ENCODE assay signal across 9 mouse cellular contexts in genomic region chr7:55737125-55737912, GRCm38 (mm10). TPM values are rescaled to one million over a fixed set of nuclear protein-coding genes. Genes with fewer than 3 reads are reported as not detected.
DNase-seq lines count a peak whose midpoint lies in the region; ATAC-seq and TF ChIP-seq lines count a peak whose summit lies in the region.
"Had no signal": no experiment of that assay in that cellular context is flagged by ENCODE, and none has a peak within 500 bp of the region (broad histone marks: within the 10 kb centered on the region; RNA-seq: fewer than 3 reads in every experiment).

No protein-coding gene starts in this region.

- no peaks in the 10 kb centered on the region for H3K9me3 ChIP-seq in forebrain, embryonic 11.5 days (ENCODE audit: control insufficient read depth, low read length)
- no peaks in the 10 kb centered on the region for H3K9me3 ChIP-seq in forebrain, embryonic 10.5 days
- no peaks in the 10 kb centered on the region for H3K9me3 ChIP-seq in E14TG2a.4 (ENCODE audit: low read length)
- no peaks in the 10 kb centered on the region for H3K9me3 ChIP-seq in midbrain, embryonic 14.5 days (ENCODE audit: control insufficient read depth, low read length)

- no peak for DNase-seq in forebrain, embryonic 11.5 days (ENCODE audit: low spot score)
- DNase-seq in forebrain, embryonic 10.5 days (ENCODE audit: extremely low spot score, low spot score): no peak
- peak; percentile 79 for DNase-seq in cerebellum, adult 9-10 months
- DNase-seq in frontal cortex, postnatal 25 days (ENCODE audit: low spot score in 2 of 2): peak; percentile 55 to 58
- peak; percentile 79 for DNase-seq in layer of hippocampus, adult 9-10 months (ENCODE audit: low spot score)
- DNase-seq in midbrain, embryonic 14.5 days: peak; percentile 78
- DNase-seq in gastrocnemius, postnatal 10 days: no peak

- TF ChIP-seq CTCF in E14TG2a.4 (conservative IDR thresholded peaks at IDR 0.05; ENCODE audit: low read length): peak; percentile 51

- H3K27ac ChIP-seq in forebrain, embryonic 11.5 days (ENCODE audit: low read depth, low read length): no peak overlapping the region
- no peak overlapping the region for H3K27ac ChIP-seq in forebrain, embryonic 10.5 days
- no peak overlapping the region for H3K27ac ChIP-seq in midbrain, embryonic 14.5 days (replicated peaks; ENCODE audit: low read depth, low read length)

- 65% methylated on average over 4 of the region's 4 CpGs for WGBS in forebrain, embryonic 11.5 days
- WGBS in forebrain, embryonic 10.5 days: 64% methylated on average over 4 of the region's 4 CpGs
- 51% methylated on average over 4 of the region's 4 CpGs for WGBS in midbrain, embryonic 14.5 days

- no peaks in the 10 kb centered on the region for H3K27me3 ChIP-seq in forebrain, embryonic 11.5 days (ENCODE audit: control insufficient read depth, insufficient read depth, low read length)
- no peaks in the 10 kb centered on the region for H3K27me3 ChIP-seq in forebrain, embryonic 10.5 days (ENCODE audit: poor library complexity, severe bottlenecking)
- H3K27me3 ChIP-seq in E14TG2a.4 (ENCODE audit: insufficient read depth, low read length): no peaks in the 10 kb centered on the region
- H3K27me3 ChIP-seq in midbrain, embryonic 14.5 days (ENCODE audit: control insufficient read depth, insufficient read depth, low read length): no peaks in the 10 kb centered on the region

- no peak overlapping the region for H3K4me3 ChIP-seq in forebrain, embryonic 11.5 days (ENCODE audit: low read depth, low read length)
- no peak overlapping the region for H3K4me3 ChIP-seq in forebrain, embryonic 10.5 days
- H3K4me3 ChIP-seq in E14TG2a.4 (replicated peaks; ENCODE audit: low read length): no peak overlapping the region
- H3K4me3 ChIP-seq in midbrain, embryonic 14.5 days (replicated peaks; ENCODE audit: low read depth, low read length): no peak overlapping the region

- H3K4me2 ChIP-seq in forebrain, embryonic 11.5 days (ENCODE audit: low read depth, low read length, severe bottlenecking): no peak overlapping the region
- no peak overlapping the region for H3K4me2 ChIP-seq in midbrain, embryonic 14.5 days (ENCODE audit: low read length)

- peak; percentile 55 for ATAC-seq in forebrain, embryonic 11.5 days (replicated peaks; ENCODE audit: low FRiP score)
- ATAC-seq in midbrain, embryonic 14.5 days (ENCODE audit: low FRiP score, low TSS enrichment): peak; percentile 60

- no peak overlapping the region for H3K9ac ChIP-seq in forebrain, embryonic 11.5 days (ENCODE audit: low read length)
- H3K9ac ChIP-seq in midbrain, embryonic 14.5 days (replicated peaks; ENCODE audit: low read length): no peak overlapping the region

- no peaks in the 10 kb centered on the region for H3K4me1 ChIP-seq in forebrain, embryonic 11.5 days (replicated peaks; ENCODE audit: control insufficient read depth, insufficient read depth, low read length)
- H3K4me1 ChIP-seq in forebrain, embryonic 10.5 days: no peaks in the 10 kb centered on the region
- H3K4me1 ChIP-seq in E14TG2a.4 (replicated peaks; ENCODE audit: low read depth, low read length): no peaks in the 10 kb centered on the region
- no peaks in the 10 kb centered on the region for H3K4me1 ChIP-seq in midbrain, embryonic 14.5 days (ENCODE audit: control insufficient read depth, insufficient read depth, low read length)

- H3K36me3 ChIP-seq in forebrain, embryonic 11.5 days (ENCODE audit: control insufficient read depth, insufficient read depth, low read length): no peaks in the 10 kb centered on the region
- H3K36me3 ChIP-seq in forebrain, embryonic 10.5 days (replicated peaks): no peaks in the 10 kb centered on the region
- H3K36me3 ChIP-seq in E14TG2a.4 (ENCODE audit: insufficient read depth, low read length): no peaks in the 10 kb centered on the region
- no peaks in the 10 kb centered on the region for H3K36me3 ChIP-seq in midbrain, embryonic 14.5 days (ENCODE audit: control insufficient read depth, insufficient read depth, low read length)

RNA-seq across cellular contexts. Expression of gene Siglech, which starts 30.7 kb away (rescaled TPM):
- polyA plus RNA-seq in forebrain, embryonic 11.5 days (2014; fragmentation: Nextera tagmentation; extraction: Ambion mirVana): 0.33 and 0.43 TPM in 2 replicates
- 0.17 and 0.24 TPM in 2 replicates for polyA plus RNA-seq in forebrain, embryonic 10.5 days (2016; fragmentation: Nextera tagmentation; extraction: Ambion mirVana)
- polyA plus RNA-seq in midbrain, embryonic 14.5 days (2014; fragmentation: Nextera tagmentation; extraction: Ambion mirVana): 1.6 and 1.8 TPM in 2 replicates
- total RNA-seq in gastrocnemius, postnatal 10 days (2021): under 1 TPM; 0.14 to 0.29 TPM
- polyA plus RNA-seq: C2C12 had no signal

RNA-seq across cellular contexts. Expression of gene Tubgcp5, which starts 56.6 kb away (rescaled TPM):
- 40.9 and 45.2 TPM in 2 replicates for polyA plus RNA-seq in forebrain, embryonic 11.5 days (2014; fragmentation: Nextera tagmentation; extraction: Ambion mirVana)
- polyA plus RNA-seq in forebrain, embryonic 10.5 days (2016; fragmentation: Nextera tagmentation; extraction: Ambion mirVana): 33.5 and 36.2 TPM in 2 replicates
- polyA plus RNA-seq in midbrain, embryonic 14.5 days (2014; fragmentation: Nextera tagmentation; extraction: Ambion mirVana): 25.5 and 39.5 TPM in 2 replicates
- 10 to 100 TPM; 10.3 to 14.5 TPM for total RNA-seq in gastrocnemius, postnatal 10 days (2021)

Comparison
In these comparisons a context has a peak if more than half of its experiments do, and no peak if none do; other contexts are left out.
1. DNase-seq: peak in cerebellum, adult 9-10 months (single experiment), frontal cortex, postnatal 25 days (2 of 2), layer of hippocampus, adult 9-10 months (single experiment) and midbrain, embryonic 14.5 days (single experiment); none in forebrain, embryonic 11.5 days (single experiment), forebrain, embryonic 10.5 days (single experiment) and gastrocnemius, postnatal 10 days (single experiment).